In genomic region chr2:39006149-39006730, GRCm38 (mm10) we compare ENCODE assay signal across 8 mouse cellular contexts. TPM values are rescaled to one million over a fixed set of nuclear protein-coding genes. Genes with fewer than 3 reads are reported as not detected.
DNase-seq lines count a peak whose midpoint lies in the region; ATAC-seq and TF ChIP-seq lines count a peak whose summit lies in the region.

No protein-coding gene starts in this region.

- H3K9ac ChIP-seq in kidney, postnatal 0 days (ENCODE audit: low read depth, low read length) = no peak overlapping the region
- H3K9ac ChIP-seq in embryonic facial prominence, embryonic 11.5 days (replicated peaks; ENCODE audit: low read length) = no peak overlapping the region
- no peak overlapping the region for H3K9ac ChIP-seq in hindbrain, postnatal 0 days (replicated peaks; ENCODE audit: low read length)
- H3K9ac ChIP-seq in midbrain, postnatal 0 days (replicated peaks; ENCODE audit: low read length, poor library complexity, severe bottlenecking) = no peak overlapping the region

- no peak for DNase-seq in kidney, postnatal 0 days (ENCODE audit: low spot score)
- no peak for DNase-seq in kidney, adult 11 months
- no peak for DNase-seq in embryonic facial prominence, embryonic 11.5 days (ENCODE audit: low spot score)
- DNase-seq in hindbrain, postnatal 0 days (ENCODE audit: low spot score) = no peak
- DNase-seq in midbrain, postnatal 0 days (ENCODE audit: low spot score) = no peak
- no peak for DNase-seq in frontal cortex, postnatal 25 days (ENCODE audit: low spot score in 2 of 2)
- DNase-seq in ovary, adult 18-20 months (ENCODE audit: low spot score) = no peak

- no peak overlapping the region for H3K27ac ChIP-seq in kidney, postnatal 0 days
- no peak overlapping the region for H3K27ac ChIP-seq in embryonic facial prominence, embryonic 11.5 days (replicated peaks; ENCODE audit: low read depth, low read length)
- H3K27ac ChIP-seq in hindbrain, postnatal 0 days = no peak overlapping the region
- no peak overlapping the region for H3K27ac ChIP-seq in midbrain, postnatal 0 days (ENCODE audit: low read depth, low read length)

- no peak for ATAC-seq in kidney, postnatal 0 days (replicated peaks; ENCODE audit: low FRiP score, low read depth)
- no peak for ATAC-seq in embryonic facial prominence, embryonic 11.5 days (replicated peaks; ENCODE audit: insufficient number of reproducible peaks, low FRiP score, low TSS enrichment, low read depth)
- ATAC-seq in hindbrain, postnatal 0 days = no peak
- ATAC-seq in midbrain, postnatal 0 days (ENCODE audit: low FRiP score) = no peak
- no peak for ATAC-seq in cerebellum, adult (ENCODE audit: insufficient number of reproducible peaks, low FRiP score, low TSS enrichment)

- H3K4me2 ChIP-seq in kidney, postnatal 0 days (ENCODE audit: low read length) = peak overlapping the region; percentile 54
- H3K4me2 ChIP-seq in embryonic facial prominence, embryonic 11.5 days (ENCODE audit: low read depth, low read length) = peak overlapping the region; percentile 58; the same call in 1 of the 2 replicates
- peak overlapping the region; percentile 80 for H3K4me2 ChIP-seq in hindbrain, postnatal 0 days (ENCODE audit: low read depth, low read length)
- H3K4me2 ChIP-seq in midbrain, postnatal 0 days (ENCODE audit: low read depth, low read length, poor library complexity, severe bottlenecking) = peak overlapping the region; percentile 69

- WGBS in kidney, postnatal 0 days = 88% methylated on average over 14 of the region's 14 CpGs
- WGBS in embryonic facial prominence, embryonic 11.5 days = 90% methylated on average over 14 of the region's 14 CpGs
- 93% methylated on average over 14 of the region's 14 CpGs for WGBS in hindbrain, postnatal 0 days
- WGBS in midbrain, postnatal 0 days = 92% methylated on average over 14 of the region's 14 CpGs

- peaks cover 16% of the 10 kb centered on the region for H3K4me1 ChIP-seq in kidney, postnatal 0 days (replicated peaks; ENCODE audit: insufficient read depth, low read length)
- no peaks in the 10 kb centered on the region; the same call in 1 of the 2 replicates for H3K4me1 ChIP-seq in embryonic facial prominence, embryonic 11.5 days (ENCODE audit: control insufficient read depth, insufficient read depth, low read length)
- peaks cover 30% of the 10 kb centered on the region for H3K4me1 ChIP-seq in hindbrain, postnatal 0 days (ENCODE audit: insufficient read depth, low read length)
- H3K4me1 ChIP-seq in midbrain, postnatal 0 days (ENCODE audit: insufficient read depth, low read length) = peaks cover 15% of the 10 kb centered on the region

- TF ChIP-seq CTCF in kidney, postnatal 0 days (IDR thresholded peaks at IDR 0.05; ENCODE audit: low read depth) = no peak
- no peak for TF ChIP-seq CTCF in hindbrain, postnatal 0 days (IDR thresholded peaks at IDR 0.05; ENCODE audit: low read depth)
- TF ChIP-seq CTCF in midbrain, postnatal 0 days (IDR thresholded peaks at IDR 0.05) = no peak

- H3K36me3 ChIP-seq in kidney, postnatal 0 days (ENCODE audit: insufficient read depth, low read length) = peaks cover 15% of the 10 kb centered on the region; the same call in 1 of the 2 replicates
- H3K36me3 ChIP-seq in embryonic facial prominence, embryonic 11.5 days (replicated peaks; ENCODE audit: control insufficient read depth, insufficient read depth, low read depth, low read length) = peaks cover 10% of the 10 kb centered on the region
- H3K36me3 ChIP-seq in hindbrain, postnatal 0 days (ENCODE audit: insufficient read depth, low read length) = peaks cover 17% of the 10 kb centered on the region
- H3K36me3 ChIP-seq in midbrain, postnatal 0 days (ENCODE audit: insufficient read depth, low read length) = peaks cover 8% of the 10 kb centered on the region

- H3K9me3 ChIP-seq in kidney, postnatal 0 days (replicated peaks; ENCODE audit: low read length) = no peaks in the 10 kb centered on the region
- H3K9me3 ChIP-seq in embryonic facial prominence, embryonic 11.5 days (replicated peaks; ENCODE audit: control insufficient read depth, low read length) = no peaks in the 10 kb centered on the region
- H3K9me3 ChIP-seq in hindbrain, postnatal 0 days (ENCODE audit: low read length) = no peaks in the 10 kb centered on the region
- no peaks in the 10 kb centered on the region for H3K9me3 ChIP-seq in midbrain, postnatal 0 days (ENCODE audit: low read length)

- H3K4me3 ChIP-seq in kidney, postnatal 0 days (replicated peaks; ENCODE audit: low read depth, low read length) = 0 out of 2 replicates have a peak overlapping the region, but pooled peaks have one; percentile 51
- peak overlapping the region; percentile 60; the same call in 1 of the 2 replicates for H3K4me3 ChIP-seq in embryonic facial prominence, embryonic 11.5 days (ENCODE audit: low read depth, low read length)
- H3K4me3 ChIP-seq in hindbrain, postnatal 0 days (ENCODE audit: low read length) = no peak overlapping the region
- peak overlapping the region; percentile 56 for H3K4me3 ChIP-seq in midbrain, postnatal 0 days (ENCODE audit: low read depth, low read length)

- no peaks in the 10 kb centered on the region for H3K27me3 ChIP-seq in kidney, postnatal 0 days (ENCODE audit: insufficient read depth, low read length)
- H3K27me3 ChIP-seq in embryonic facial prominence, embryonic 11.5 days (ENCODE audit: control insufficient read depth, insufficient read depth, low read length) = no peaks in the 10 kb centered on the region
- no peaks in the 10 kb centered on the region for H3K27me3 ChIP-seq in hindbrain, postnatal 0 days (ENCODE audit: insufficient read depth, low read length)
- no peaks in the 10 kb centered on the region for H3K27me3 ChIP-seq in midbrain, postnatal 0 days (ENCODE audit: insufficient read depth, low read length)

RNA-seq across cellular contexts. Expression of gene Rpl35, which starts 0.8 kb away (rescaled TPM):
- 1,056 and 1,199 TPM in 2 replicates for polyA plus RNA-seq in kidney, postnatal 0 days (2015; fragmentation: Nextera tagmentation; extraction: Ambion mirVana)
- 1,128 and 1,148 TPM in 2 replicates for polyA plus RNA-seq in embryonic facial prominence, embryonic 11.5 days (2014; fragmentation: Nextera tagmentation; extraction: Ambion mirVana)
- 41.1 and 46.1 TPM in 2 replicates for total RNA-seq in hindbrain, postnatal 0 days (2014; rRNA removed)
- polyA plus RNA-seq in hindbrain, postnatal 0 days (2015; fragmentation: Nextera tagmentation; extraction: Ambion mirVana) = 600 and 645 TPM in 2 replicates
- total RNA-seq in midbrain, postnatal 0 days (2014; rRNA removed) = 82.4 and 110 TPM in 2 replicates
- 566 and 596 TPM in 2 replicates for polyA plus RNA-seq in midbrain, postnatal 0 days (2015; fragmentation: Nextera tagmentation; extraction: Ambion mirVana)

RNA-seq across cellular contexts. Expression of gene Arpc5l, which starts 1.1 kb away (rescaled TPM):
- 133 and 135 TPM in 2 replicates for polyA plus RNA-seq in kidney, postnatal 0 days (2015; fragmentation: Nextera tagmentation; extraction: Ambion mirVana)
- polyA plus RNA-seq in embryonic facial prominence, embryonic 11.5 days (2014; fragmentation: Nextera tagmentation; extraction: Ambion mirVana) = 140 TPM in 2 replicates
- total RNA-seq in hindbrain, postnatal 0 days (2014; rRNA removed) = 45.5 and 63.8 TPM in 2 replicates
- 176 and 181 TPM in 2 replicates for polyA plus RNA-seq in hindbrain, postnatal 0 days (2015; fragmentation: Nextera tagmentation; extraction: Ambion mirVana)
- 62.6 and 63.2 TPM in 2 replicates for total RNA-seq in midbrain, postnatal 0 days (2014; rRNA removed)
- polyA plus RNA-seq in midbrain, postnatal 0 days (2015; fragmentation: Nextera tagmentation; extraction: Ambion mirVana) = 162 and 177 TPM in 2 replicates

RNA-seq across cellular contexts. Expression of gene Wdr38, which starts 9.0 kb away (rescaled TPM):
- 1.5 and 1.6 TPM in 2 replicates for polyA plus RNA-seq in kidney, postnatal 0 days (2015; fragmentation: Nextera tagmentation; extraction: Ambion mirVana)
- 0.85 and 1.7 TPM in 2 replicates for polyA plus RNA-seq in embryonic facial prominence, embryonic 11.5 days (2014; fragmentation: Nextera tagmentation; extraction: Ambion mirVana)
- 0.93 and 1.2 TPM in 2 replicates for total RNA-seq in hindbrain, postnatal 0 days (2014; rRNA removed)
- 0.66 and 0.73 TPM in 2 replicates for polyA plus RNA-seq in hindbrain, postnatal 0 days (2015; fragmentation: Nextera tagmentation; extraction: Ambion mirVana)
- 0.71 and 3.4 TPM in 2 replicates for total RNA-seq in midbrain, postnatal 0 days (2014; rRNA removed)
- 0.49 and 0.72 TPM in 2 replicates for polyA plus RNA-seq in midbrain, postnatal 0 days (2015; fragmentation: Nextera tagmentation; extraction: Ambion mirVana)

RNA-seq across cellular contexts. Expression of gene Golga1, which starts 59.1 kb away (rescaled TPM):
- 26.3 and 28.7 TPM in 2 replicates for polyA plus RNA-seq in kidney, postnatal 0 days (2015; fragmentation: Nextera tagmentation; extraction: Ambion mirVana)
- polyA plus RNA-seq in embryonic facial prominence, embryonic 11.5 days (2014; fragmentation: Nextera tagmentation; extraction: Ambion mirVana) = 28.6 and 33.4 TPM in 2 replicates
- 12.8 and 17.4 TPM in 2 replicates for total RNA-seq in hindbrain, postnatal 0 days (2014; rRNA removed)
- 27.7 and 30.3 TPM in 2 replicates for polyA plus RNA-seq in hindbrain, postnatal 0 days (2015; fragmentation: Nextera tagmentation; extraction: Ambion mirVana)
- total RNA-seq in midbrain, postnatal 0 days (2014; rRNA removed) = 22.2 and 33.4 TPM in 2 replicates
- polyA plus RNA-seq in midbrain, postnatal 0 days (2015; fragmentation: Nextera tagmentation; extraction: Ambion mirVana) = 27.2 and 27.5 TPM in 2 replicates
